Mouse (Mus musculus): Measurements from ENCODE around the gene Zfp867. TPM values are rescaled to one million over a fixed set of nuclear protein-coding genes. Genes with fewer than 3 reads are reported as not detected.
A peak's percentile ranks its signal among the peaks of the same experiment; 100 is the strongest.

Gene Zfp867
- polyA plus RNA-seq, 1 experiment from 2014 or later, result 12.2 TPM

DNA sequence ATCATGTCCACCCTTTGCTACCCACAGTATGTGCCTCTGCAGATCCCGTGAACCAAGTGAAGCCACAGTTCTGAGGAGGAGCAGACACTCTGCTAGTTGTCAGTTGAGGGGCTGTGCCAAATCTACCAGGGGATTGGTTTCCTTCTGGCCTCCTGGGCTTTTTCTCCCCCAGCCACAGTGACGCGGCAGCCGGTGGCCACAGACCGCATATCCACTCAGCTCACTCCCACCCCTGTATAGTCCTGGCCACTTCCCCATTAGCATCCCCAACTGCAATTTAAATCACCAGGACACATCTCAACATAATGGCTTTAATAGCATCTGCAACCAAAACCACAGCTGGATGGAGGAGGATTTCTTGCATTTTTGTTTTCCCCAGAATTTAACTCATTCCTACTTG, 53.6 kb downstream of the Zfp867 start:
- no peak for ATAC-seq (ENCODE audit: low read depth)
- H3K4me3 ChIP-seq, result no peak overlapping the region
- H3K27me3 ChIP-seq, result no peaks in the 10 kb centered on the region
- no peak overlapping the region for H3K9ac ChIP-seq
- no peak overlapping the region for H3K27ac ChIP-seq (replicated peaks)
- H3K9me3 ChIP-seq, result no peaks in the 10 kb centered on the region
- H3K4me2 ChIP-seq, result no peak overlapping the region
- peaks cover 88% of the 10 kb centered on the region for H3K36me3 ChIP-seq
- WGBS, result 81% methylated on average over 5 of the region's 5 CpGs
- peaks cover 14% of the 10 kb centered on the region for H3K4me1 ChIP-seq (replicated peaks)

DNA sequence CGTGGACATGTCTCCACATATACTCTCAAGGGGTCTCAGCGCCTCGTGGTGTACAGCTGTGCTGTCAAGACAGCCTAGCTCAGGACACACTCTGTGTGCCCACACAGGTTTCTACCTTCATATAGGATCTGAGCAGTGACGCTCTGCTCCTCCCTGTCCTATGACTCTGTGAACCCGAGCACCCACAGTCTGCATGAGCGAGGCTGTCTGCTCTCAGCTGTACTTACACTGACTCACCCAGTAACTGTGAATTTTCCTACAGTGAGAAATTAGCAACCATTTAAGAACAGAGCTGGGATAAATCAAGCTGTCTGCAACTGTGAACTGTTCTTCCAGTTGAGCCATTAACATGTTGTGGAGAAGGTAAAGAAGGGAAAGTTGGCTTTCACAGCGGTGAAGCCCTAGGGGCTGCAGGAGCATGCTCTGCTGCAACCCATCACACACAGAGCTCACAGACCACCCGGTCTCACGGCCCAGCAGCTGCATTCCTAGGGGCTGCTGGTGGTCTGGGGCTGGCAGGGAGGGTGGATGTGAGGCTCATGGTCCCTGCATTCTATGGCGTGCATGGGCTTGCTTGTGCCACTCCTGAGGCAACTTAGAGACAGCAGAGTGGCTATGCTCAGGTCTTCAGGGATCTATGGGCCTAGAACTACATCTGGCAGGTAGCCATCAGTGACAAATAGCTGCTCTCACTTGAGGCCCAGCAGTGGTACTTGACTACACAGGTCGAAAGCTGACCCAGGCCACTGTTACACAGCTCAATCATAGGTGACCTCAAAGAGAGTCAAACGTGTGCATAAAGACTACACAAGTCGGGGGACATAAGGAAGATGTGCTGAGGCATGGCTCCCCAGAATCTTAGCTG, 59.0 kb downstream of the Zfp867 start:
- no peak overlapping the region for H3K4me2 ChIP-seq
- peaks cover 62% of the 10 kb centered on the region for H3K36me3 ChIP-seq
- no peak overlapping the region for H3K9ac ChIP-seq
- no peak for ATAC-seq (ENCODE audit: low read depth)
- no peaks in the 10 kb centered on the region for H3K9me3 ChIP-seq
- H3K27me3 ChIP-seq, result no peaks in the 10 kb centered on the region
- WGBS, result 81% methylated on average over 13 of the region's 13 CpGs
- H3K27ac ChIP-seq (replicated peaks), result peak overlapping the region; percentile 56
- peaks cover 12% of the 10 kb centered on the region for H3K4me1 ChIP-seq (replicated peaks)
- H3K4me3 ChIP-seq, result no peak overlapping the region

DNA sequence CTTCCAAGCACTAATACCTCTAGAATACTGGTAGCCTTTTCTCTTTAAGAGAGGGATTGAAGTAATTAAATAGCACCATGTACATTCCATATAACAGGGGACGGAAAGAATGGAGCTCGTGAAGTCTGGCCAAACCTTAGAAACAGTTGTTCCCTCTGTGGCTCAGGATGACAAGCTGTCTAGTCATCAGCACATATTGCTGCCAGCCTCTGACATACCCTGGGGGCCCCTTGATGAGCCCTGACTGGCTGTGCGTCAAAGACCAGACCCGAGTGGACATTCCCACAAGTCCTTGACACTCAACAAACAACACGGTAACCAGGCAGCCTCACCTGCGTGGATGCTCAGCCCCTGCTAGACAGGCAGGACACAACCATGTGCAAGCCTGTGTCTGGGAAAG, 60.2 kb downstream of the Zfp867 start:
- Histone ChIP-seq H3K36me3 (peaks cover 66% of the 10 kb centered on the region), H3K4me3 (no peak overlapping the region), H3K27ac (replicated peaks) (no peak overlapping the region), H3K4me2 (no peak overlapping the region), H3K9ac (no peak overlapping the region), H3K4me1 (replicated peaks) (peaks cover 12% of the 10 kb centered on the region), H3K9me3 (no peaks in the 10 kb centered on the region), H3K27me3 (no peaks in the 10 kb centered on the region)
- 83% methylated on average over 6 of the region's 6 CpGs for WGBS
- no peak for ATAC-seq (ENCODE audit: low read depth)

Other genes starting within 250 kb of the Zfp867 start
- 642 and 663 TPM in 2 replicates for gene Arf1, start 244.2 kb downstream of the Zfp867 start, polyA plus RNA-seq (2015; fragmentation: Nextera tagmentation; extraction: Ambion mirVana)
- 1.2 and 1.7 TPM in 2 replicates for gene Wnt3a, start 181.7 kb downstream of the Zfp867 start, polyA plus RNA-seq (2015; fragmentation: Nextera tagmentation; extraction: Ambion mirVana)
- 3.6 and 3.8 TPM in 2 replicates for gene Wnt9a, start 165.5 kb downstream of the Zfp867 start, polyA plus RNA-seq (2015; fragmentation: Nextera tagmentation; extraction: Ambion mirVana)
- gene Prss38, start 96.8 kb downstream of the Zfp867 start, polyA plus RNA-seq (2015; fragmentation: Nextera tagmentation; extraction: Ambion mirVana), result not detected in 2 replicates
- gene Jmjd4, start 22.4 kb downstream of the Zfp867 start, polyA plus RNA-seq (2015; fragmentation: Nextera tagmentation; extraction: Ambion mirVana), result 15.0 and 15.2 TPM in 2 replicates
- gene Snap47, start 21.3 kb downstream of the Zfp867 start, polyA plus RNA-seq (2015; fragmentation: Nextera tagmentation; extraction: Ambion mirVana), result 471 and 491 TPM in 2 replicates
- gene Zkscan17, start 54.3 kb upstream of the Zfp867 start, polyA plus RNA-seq (2015; fragmentation: Nextera tagmentation; extraction: Ambion mirVana), result 13.6 and 14.1 TPM in 2 replicates
- 0.04 TPM in 1 of 2 replicates, not detected in the other for gene Nlrp3, start 69.1 kb upstream of the Zfp867 start, polyA plus RNA-seq (2015; fragmentation: Nextera tagmentation; extraction: Ambion mirVana)
- gene Olfr222, start 103.8 kb upstream of the Zfp867 start, polyA plus RNA-seq (2015; fragmentation: Nextera tagmentation; extraction: Ambion mirVana), result not detected in 2 replicates
- gene Olfr223, start 120.8 kb upstream of the Zfp867 start, polyA plus RNA-seq (2015; fragmentation: Nextera tagmentation; extraction: Ambion mirVana), result not detected in 2 replicates
- gene Mprip, start 188.8 kb upstream of the Zfp867 start, polyA plus RNA-seq (2015; fragmentation: Nextera tagmentation; extraction: Ambion mirVana), result 58.2 and 73.5 TPM in 2 replicates